Mouse (Mus musculus) megakaryocyte, embryonic 14.5 days (primary cell): ENCODE results near the gene Arhgap1.

Experiments used
- FLI1 ChIP-seq: IDR thresholded peaks from 2 replicates; pipeline ENCODE4 v1.6.1; 2012; ENCODE audit warnings: low read length, inconsistent platforms, mixed read lengths
- GATA1 ChIP-seq: IDR thresholded peaks from 3 replicates; pipeline ENCODE4 v1.6.1; 2012; ENCODE audit warnings: mixed read lengths, low read length, inconsistent platforms, borderline replicate concordance

DNA sequence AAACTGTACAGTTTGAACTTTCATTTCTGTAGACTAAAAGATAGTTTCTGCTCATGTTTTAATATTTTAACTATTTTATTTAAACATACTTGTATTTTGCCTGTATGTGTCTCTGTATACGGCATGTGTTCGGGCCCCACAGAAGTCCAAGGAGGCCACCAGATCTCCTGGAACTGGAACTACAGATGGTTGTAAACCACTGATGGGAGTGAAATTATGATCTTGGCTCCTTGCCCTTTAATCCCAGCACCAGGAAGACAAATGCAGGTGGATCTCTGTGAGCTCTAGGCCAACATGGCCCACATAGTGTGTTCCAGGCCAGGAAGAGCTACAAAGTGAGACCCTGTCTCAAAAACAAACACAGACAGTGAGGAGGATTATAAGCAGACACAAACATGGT lies 51.7 kb downstream of the Arhgap1 start:
- TF ChIP-seq GATA1 (no peak), FLI1 (no peak)
